Mouse (Mus musculus): ENCODE measurements at regions not wholly inside any gene's neighbourhood (a gene's known extent, or its start where the extent isn't known, plus 50 kb on each side); places are given as distances from the start of the nearest gene placed in this dataset.

DNA sequence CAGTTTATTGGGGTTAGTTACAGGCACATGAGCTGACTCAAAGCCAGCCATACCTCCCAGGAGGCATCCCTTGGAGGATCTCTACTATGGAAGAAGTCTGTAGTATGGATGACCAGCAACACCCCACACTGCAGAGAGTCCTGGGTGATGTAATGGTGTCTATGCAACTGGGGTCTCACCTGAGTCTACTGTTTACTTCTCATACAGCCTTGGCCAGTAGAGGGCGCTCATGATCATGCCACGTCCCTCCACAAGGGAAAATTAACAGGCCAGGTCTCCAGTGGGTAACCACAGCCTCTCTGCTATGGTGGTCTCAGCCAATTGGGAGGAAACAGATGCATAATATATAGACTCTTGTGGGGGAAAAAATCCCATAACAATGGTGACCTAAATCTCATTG, 111.7 kb downstream of the Cdh26 start:
- DNase-seq = peak; percentile 63

DNA sequence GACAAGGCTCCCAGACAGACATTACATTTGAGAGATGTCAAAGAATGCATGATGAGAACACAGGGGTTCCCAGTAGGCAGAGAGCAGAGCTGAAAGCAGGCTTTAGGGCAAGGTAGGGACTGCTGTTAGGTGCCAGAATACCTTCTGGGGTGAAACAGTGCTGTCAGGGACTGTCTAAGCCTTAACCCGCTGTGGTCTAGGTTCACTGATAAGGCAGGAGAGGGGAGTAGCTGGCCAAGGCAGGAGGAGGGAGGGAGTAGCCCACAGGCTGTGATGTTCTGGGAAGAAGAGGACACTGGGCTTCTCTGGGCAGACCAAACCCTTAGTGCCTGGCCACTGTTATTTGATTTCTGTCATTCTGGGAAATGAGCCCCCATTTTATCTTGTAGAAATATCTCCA, 114.1 kb downstream of the Cdh26 start:
- no peak for DNase-seq

DNA sequence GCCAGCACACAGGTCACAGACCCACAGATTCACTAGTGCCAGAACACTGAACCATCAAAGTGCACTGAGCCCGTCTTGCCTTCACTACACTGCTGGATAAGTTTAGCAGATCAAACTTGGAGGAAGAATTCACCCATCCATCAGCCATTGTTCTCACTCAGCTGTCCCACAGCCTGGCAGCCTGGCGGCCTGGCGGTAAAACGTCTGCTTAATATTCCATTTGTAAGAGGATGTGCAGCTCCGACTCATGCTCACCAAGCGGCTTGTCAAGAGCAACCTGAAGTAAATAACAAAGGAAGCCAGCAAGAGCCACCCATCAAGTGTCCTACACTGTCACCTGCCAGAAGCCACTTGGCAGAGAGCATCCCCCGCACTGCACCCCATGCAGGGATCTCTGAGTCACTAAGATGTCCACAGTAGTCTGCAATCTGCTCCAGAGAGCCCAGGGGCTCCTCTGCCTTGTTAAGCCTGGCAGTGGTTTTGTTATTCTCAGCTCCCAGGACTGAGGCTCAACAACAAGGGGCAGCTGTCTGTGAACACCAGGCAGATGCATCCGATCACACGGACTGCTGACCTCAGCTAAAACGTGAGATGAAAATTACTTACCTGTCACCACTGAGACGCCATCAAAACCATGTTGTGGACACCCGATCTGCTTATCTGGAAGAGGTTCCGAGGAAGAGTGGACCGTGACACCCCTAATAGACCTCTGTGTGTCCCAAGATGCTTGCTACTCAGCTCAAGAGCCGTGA, 115.4 kb downstream of the Cdh26 start:
- no peak for DNase-seq

DNA sequence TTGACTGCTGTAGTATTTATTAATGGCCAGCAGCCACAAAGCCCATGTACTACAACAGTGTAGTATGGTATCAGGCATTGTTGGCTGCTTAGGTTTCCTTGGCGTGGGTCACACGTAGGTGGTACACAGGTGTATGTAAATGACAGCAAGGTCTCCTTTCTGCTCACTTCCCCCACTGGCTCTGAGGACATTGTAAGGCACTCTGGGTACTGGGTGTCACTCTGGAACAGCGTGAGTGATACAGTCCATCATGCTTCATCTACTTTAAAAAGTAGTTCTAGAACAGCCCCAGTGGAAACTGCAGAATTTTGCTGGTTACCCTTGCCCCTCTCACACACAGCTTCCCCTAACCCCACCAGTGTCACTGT, 116.0 kb downstream of the Cdh26 start:
- no peak for DNase-seq

DNA sequence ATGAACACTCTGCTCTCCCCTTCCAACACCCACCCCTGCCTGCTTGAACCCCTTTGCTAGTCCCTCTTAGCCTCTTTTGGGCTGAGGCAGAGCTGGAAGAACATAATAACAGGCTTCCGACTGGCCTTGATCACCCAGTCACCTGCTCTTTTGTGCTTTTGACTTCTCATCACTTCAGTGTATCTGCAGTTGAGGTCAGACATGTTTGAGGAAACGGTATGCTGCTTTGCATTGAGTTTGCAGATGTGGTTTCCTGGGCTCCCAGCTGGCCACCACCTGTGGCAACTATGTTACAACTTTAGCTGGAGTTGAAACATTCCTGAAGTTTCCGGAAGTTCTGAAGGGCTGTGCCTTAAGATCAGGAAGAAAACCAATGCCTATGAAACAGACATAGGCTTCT, 116.6 kb downstream of the Cdh26 start:
- no peak for DNase-seq

DNA sequence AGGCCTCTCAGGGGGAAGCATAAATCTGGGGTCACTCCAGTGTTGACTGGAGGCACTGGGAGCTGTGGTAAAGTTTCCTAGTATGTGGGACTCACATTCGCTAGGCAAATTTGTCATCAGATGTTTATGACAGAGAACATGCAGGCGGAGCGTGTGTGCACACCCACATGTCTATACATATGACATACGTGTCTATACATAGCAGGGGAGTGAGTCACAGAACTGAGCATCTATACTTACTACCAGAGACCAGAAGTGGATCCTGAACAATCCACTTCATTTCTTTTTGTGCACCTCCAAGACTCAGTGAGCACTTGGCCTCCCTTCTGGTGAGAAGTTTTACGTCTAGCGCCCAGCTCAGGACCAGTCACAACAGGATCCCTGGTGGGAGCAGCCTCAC, 118.6 kb downstream of the Cdh26 start:
- no peak for DNase-seq

DNA sequence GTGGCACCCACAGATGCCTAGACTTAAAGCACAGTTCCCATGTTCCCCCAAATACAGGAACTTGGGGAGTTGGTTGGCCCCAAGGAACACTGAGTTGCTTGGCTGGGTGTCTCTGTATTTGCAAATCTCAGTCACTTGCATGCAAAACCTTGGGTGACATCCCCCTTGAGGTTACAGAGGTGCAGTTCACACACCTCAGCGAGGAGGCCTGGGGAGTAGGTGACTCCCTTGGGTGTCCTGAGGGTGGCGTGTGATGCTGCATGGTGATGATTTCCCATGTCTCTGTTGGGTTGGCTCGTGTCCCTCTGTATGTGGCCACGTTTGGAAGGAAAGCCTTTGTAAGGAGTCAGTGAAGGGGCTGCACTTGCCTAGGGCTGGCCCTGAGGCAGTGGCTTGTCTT, 123.4 kb downstream of the Cdh26 start:
- DNase-seq = no peak

DNA sequence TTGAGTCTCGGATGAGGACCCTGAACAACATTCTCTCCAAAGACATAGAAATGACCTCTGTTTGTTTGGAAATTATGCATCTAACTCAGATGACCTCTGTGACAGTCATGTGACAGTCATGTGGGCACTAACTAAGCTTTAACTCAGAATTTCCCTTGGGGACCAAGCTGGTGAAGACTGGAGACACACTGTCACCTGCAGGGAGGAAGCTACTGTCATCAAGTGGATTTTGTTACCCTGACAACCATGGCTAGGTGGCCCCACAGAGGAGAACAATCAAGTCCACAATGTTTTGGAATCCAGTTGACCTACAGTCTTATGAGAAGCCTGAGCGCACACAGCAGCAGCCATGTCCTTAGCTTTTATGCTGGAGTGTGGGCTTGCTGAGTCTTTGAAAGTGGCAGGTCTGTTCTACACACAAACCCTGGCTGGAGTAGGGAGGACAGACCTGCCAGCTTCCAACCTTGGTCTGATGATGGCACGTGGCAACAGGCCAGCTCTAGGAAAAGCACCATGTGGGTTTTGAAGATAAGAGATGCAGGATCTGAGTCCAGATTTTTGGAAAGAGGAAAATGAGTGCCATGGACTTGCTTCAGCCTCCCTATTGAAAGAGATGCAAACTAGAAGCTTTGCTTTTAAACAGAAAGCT, 125.5 kb downstream of the Cdh26 start:
- no peak for DNase-seq

DNA sequence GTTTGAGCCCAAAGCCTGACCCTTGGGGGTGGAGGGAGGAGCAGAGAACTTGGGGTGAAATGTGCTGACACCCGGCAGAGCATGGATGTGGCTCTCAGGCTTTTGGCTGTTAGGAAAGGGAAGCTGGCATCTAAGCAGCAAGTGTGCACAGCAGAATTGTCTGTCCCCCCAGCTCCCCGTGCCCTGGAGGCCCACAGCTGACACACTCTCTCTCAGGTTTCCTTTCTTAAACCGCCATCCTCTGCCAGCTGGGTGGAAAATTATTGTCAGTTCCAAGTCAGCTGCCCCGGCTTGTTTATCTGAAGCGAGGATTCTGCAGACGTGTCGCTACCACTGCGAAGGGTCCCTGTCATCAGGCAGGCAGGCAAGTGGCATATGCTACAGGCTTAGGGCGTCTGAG, 127.6 kb downstream of the Cdh26 start:
- no peak for DNase-seq

DNA sequence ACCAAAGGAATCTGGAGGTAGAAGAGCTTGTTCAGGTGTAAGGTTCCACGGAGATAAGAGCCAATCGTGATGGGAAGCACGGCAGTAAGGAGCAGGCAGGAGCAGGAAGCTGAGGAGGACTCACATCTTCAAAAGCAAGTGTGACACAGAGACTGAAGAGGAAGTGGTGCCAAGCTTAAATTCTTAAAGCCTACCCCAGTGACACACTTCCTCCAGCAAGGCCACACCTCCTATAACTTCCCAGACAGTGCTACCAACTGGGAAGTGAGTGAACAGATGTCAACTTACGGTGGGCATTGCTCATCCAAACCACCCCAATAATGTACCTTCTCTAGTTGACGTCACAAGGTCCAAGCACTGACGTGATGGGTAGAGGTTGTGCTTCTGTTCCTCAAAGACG, 133.0 kb downstream of the Cdh26 start:
- no peak for DNase-seq

DNA sequence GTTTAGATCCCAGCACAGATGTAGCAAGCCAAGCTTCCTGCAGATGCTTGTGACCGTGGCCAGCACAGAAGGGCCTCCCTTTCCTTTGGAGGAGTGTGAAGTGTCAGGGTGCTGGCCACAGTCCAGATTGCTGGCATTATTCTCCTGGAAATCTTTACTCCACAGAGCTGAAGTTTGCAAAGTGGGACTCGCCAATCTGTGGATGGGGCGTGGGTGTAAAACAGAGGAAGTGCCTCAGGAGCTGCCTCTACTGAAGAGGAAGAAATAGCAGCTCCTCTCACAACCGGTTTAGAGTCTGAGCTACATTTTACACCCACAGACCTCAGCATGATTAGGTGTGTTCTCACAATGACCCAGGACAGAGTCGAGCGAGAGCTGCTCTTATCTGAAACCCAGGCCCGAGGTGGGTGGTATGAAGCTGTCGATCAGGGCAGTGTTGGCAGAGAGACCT, 135.1 kb downstream of the Cdh26 start:
- peak; percentile 80 for DNase-seq

DNA sequence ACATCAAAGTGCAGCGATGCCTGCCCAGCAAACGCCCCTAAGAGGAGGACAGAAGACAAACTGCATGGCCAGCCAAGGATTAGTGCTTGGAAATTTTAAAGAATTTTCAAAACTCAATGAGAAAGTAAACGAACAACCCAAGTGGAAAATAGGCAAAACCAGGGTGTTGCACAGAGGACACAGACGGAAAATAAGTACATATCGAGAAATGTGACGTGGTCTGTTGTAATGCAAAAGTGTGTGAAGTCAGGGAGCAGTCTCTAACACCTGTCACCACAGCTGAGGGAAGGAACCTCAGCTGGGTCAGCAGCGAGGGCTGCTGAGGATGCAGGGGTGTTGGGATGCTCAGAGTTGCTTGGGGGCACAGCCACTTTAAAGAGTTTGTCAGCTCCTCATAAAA, 137.2 kb downstream of the Cdh26 start:
- DNase-seq = no peak

DNA sequence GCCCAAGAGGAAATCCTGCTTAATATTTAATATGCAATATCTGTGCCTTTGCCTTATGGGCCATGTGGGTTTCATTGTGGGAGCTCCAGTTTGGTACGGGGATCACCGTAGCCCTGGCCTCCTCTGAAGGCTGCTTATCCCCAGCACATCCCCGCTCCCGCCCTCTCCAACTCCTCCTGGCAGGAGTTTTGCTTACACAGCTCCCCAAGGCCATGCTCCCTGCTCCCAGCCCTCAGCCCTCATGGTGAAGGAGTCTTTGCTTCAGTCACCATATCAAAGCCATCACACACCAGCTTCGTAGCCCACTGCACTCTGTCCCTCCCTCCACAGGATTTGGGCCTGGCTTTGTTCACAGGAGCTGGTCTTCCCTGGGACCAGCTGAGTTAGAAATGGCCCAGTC, 142.0 kb downstream of the Cdh26 start:
- DNase-seq = no peak

DNA sequence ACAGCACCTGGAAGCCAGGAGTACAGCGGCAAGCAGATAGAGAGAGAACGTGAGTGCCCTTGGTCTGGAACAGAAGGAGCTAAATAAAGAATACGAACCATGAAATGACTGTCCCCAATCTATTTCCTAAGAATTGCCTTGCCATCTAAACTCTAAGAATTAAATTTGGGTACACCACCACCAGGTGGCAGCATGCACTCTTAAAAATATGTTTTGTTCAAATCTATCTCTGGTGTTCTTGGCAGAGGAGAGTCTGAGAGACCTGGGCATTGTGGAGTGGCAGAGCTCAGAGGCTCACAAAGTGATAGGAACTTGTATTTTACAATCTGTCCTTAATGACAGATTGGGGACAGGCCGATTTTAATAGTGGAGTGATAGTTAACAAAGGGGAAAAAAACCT, 144.5 kb downstream of the Cdh26 start:
- DNase-seq = peak; percentile 68

DNA sequence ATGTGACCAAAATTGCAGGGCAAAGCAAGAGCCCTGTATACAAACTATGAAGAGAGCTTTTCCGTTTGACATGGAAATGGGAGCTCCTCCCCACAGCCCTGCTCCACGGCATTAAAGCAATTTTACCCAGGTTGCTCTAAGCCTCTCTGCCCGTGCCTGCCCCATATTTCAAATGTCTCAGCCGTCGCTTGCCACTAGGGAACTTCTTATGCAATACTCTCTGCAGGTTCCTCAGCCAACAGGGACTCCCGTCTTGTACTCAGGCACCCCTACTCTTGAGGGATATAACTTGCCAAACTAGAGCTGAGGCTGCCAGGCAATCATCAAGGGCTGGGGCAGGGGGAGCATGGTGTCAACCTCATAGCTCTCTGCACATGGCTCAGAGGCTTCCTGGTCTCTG, 145.1 kb downstream of the Cdh26 start:
- DNase-seq = no peak

DNA sequence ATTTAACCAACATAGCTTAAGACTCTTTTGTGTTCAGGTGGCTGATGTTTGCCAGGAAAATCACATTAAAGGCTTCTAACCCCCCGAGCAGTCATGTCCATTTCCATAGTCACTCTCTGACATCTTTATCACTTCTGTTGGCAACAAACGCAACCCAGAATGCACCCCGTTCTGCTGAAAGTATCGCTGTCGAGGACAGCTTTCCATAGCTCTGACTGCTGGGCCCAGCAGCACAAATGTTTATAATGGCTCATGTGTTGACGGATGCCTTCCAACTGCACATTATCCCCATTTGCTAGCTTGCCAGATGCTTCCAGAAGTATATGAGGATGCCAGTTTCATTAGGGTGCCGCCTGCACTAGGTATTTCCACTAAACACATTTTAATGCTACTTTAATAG, 145.7 kb downstream of the Cdh26 start:
- no peak for DNase-seq

DNA sequence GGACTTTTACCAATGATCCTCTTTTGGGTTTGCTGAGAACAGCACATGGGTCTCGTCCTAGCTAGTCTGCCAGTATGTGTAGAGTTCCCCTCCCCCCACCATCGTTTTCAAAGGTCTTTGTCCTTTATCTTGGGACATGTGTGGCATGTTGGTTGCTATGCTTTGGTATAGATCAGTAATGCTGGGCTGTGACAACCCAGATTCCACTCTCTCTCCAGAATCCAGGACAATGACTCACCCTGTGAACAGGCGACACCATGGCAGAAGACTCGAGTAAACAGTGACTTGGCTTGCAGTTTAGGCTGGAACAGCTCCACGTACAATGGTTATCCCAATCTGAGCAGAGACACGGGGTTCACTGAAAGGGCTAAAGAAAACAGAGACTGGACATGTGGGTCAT, 149.2 kb downstream of the Cdh26 start:
- DNase-seq = no peak

DNA sequence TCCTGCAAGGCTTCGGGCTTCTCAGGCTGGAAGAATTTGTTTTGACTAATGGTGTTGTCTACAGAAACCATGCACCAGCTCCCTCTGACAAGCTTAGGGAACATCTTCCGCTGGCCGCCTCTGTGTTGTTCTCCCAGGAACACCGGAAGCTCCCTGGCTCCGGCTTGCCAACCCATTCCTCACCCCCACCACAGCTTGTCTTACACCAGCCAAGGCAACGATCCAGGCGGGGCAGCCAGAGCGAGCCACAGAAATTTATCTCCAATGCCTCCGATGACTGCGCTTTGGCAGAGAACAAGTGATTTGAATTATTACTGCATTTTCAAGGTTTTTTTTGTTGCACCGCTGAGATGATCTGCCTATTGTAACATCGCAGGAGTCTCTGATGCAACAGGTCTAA, 151.0 kb downstream of the Cdh26 start:
- no peak for DNase-seq

DNA sequence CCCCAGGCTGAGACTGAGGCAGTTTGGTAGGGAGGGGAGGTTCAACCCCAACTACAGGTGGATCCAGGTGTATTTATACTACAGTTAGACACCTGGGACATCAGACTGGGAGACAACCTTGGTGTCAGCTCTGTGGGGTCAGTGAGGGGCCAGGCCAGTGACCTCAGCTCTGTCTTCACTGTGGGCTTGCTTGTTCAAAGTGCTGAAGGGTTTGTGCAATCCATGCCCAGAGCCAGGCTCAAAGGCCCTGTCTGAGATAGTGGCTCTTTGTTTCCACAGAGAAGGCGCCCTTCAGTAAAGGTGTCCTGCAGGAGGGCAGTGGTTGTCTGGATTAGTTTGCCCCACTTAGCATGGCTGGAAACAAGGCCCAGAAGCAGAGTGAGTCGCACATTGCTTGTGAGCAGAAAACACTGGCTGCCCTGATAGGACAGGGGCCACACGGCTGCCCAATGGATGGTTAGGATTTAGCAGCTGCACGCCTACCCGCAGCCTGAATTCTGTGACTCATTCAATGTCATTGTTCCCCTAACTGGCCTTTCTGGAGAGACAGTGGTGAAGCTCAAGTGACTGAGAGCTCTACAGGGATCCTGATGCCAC, 154.7 kb downstream of the Cdh26 start:
- no peak for DNase-seq

DNA sequence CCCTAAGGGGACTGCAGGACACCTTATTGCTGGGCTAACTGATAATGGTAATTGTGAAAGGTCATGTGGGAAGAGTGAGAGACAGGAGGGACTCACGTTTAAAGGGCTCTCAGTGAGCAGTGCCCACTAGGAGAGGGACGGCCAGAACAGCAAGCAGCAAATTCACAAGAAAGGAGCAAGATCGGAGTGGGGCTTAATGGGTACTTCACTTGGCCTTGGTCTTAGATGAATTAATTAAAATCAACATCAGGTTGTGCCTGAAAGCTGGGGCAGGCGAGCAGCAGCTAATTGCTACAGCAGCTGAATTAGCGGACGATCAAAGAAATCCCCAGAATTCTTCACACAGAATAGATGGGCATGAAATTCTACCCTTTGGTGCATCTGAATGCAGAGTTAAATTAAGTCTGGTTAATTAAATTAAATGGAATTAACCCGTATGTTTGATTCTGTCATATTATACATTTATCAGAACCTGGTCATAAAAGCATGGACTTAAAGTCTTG, 156.9 kb downstream of the Cdh26 start:
- DNase-seq = no peak

DNA sequence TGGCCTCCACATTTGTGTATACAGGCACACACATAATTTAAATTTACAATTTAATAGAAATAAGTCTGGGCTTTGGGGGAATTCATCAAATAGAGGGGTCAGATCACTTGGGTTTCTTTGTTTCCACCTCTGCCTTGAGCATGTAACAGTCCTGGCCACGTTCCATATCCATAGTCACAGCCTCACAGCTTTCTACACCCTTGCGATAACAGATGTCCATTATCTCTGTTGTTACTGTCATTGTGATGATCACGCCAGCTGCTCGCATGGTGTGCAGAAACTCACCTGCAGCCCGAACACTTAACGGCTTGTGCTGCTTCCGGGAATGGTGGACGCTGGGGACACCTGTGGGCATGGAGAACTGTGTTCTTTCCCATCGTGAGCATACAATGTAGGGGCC, 163.4 kb downstream of the Cdh26 start:
- DNase-seq = no peak

DNA sequence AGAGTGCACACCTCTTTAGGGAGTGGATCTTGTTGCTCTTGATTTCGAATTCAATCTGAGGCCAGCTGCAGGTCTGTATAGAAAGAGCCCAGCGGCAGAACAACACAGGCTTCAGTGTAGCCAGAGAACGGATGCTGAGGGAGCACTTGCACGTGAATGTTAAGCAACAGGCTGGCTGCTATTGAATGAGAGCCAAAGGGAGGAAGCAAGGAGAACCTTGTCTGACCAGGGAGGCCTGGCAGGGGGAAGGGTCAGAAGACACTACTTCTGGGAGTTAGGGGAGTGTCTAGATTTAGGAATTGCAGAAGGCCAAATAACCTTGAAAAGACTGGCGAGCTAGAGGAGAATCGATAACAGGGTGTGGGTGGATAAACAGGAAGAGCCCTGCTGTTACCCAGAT, 163.8 kb downstream of the Cdh26 start:
- no peak for DNase-seq

DNA sequence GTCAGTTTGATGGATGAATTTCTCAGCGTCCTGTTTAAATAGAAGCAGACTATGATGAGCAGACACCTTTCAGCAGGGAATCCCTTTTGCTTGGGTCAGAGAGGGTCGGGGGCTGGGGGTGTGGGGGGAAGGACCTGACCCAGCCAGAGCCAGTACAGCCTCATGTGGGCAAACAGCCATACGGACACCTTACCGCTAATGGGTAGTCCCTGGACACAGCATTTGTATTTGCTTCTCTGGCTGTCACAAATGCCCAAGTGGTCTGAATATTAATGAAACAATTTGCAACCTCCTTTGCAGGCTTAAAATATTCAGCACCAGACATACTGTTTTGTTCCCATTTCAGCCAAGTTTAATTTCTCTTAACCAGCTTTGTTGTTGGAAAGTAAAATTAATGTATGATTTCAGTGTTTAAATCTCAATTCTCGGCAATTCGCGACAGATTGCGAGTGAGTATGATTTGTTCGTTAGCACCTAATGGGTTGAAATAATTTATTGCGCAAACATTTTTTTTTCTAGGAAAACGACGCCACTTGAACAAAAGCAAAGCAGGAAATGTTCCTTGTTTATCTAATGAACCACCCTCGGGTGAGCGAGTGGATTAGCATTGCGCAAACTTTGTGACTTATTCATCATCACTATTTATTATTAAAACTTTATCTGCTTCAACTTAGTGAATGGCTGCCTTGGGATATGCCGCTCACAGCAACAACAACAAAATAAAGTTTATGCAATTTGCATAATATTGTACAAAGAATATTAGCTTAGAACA, 166.2 kb downstream of the Cdh26 start:
- DNase-seq = no peak

DNA sequence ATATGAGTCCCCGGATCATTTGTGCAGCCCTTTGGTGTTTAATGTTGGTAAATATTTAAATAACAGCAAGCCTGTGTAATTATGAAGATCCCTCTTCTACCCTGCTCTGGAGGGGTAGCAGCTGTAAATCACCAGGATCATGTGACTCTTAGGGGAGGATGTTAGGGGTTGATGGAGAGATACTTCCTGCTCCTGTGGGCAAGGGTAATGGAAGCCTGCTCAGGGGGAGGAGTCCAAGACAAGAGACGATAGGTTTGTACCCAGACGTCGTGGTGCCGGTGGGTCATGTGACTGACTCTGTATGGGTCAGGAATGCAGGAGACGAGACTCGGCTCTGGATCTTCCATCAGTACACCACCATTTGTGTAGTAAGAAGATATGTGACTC, 166.7 kb downstream of the Cdh26 start:
- DNase-seq = no peak

Measured in right cerebral cortex, postnatal 14 days (tissue).